Mouse (Mus musculus) fat pad, adult 2 months (tissue): ENCODE measurements at regions not wholly inside any gene's neighbourhood (a gene's known extent, or its start where the extent isn't known, plus 50 kb on each side); places are given as distances from the start of the nearest gene placed in this dataset.

ENCODE experiments used
- DNase-seq: peaks from one replicate; pipeline ENCODE4 v3.0.0-alpha.2; 2011; ENCODE audit warnings: low read depth, low spot score; ENCODE audit errors: extremely low read depth

DNA sequence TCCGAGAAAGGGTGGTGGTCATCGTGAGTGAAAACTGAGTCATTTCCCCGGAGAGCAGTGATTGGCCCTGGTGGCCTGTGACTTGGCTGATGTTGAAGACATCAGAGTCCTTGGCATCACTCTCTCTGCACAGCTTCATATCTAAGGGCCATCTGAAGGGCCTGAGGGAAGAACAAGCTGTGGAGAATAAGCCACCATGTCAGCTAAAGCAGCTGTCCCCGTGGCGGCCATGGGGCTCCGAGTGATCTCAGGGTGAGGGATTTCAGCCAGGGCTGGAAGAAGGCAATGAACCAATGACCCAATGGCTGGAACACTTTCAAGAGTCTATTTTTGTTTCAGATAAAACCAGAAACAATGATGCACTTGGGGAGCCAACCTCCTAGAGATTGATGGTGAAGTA lies 62.2 kb downstream of the Ttc32 start:
- no peak for DNase-seq

DNA sequence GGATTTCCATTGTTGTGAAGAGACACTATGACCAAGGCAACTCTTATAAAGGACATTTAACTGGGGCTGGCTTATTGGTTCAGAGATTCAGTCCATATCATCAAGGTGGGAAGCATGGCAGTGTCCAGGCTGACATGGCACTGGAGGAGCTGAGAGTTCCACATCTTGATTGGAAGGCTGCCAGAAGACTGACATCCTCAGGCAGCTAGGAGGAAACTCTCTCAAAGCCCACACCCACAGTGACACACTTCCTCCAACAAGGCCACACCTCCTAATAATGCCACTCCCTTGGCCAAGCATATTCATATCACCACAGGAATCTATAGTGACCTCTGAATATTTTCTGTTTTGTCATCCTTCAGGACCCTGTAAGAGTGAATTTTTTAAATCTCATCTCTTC lies 65.3 kb downstream of the Ttc32 start:
- no peak for DNase-seq

DNA sequence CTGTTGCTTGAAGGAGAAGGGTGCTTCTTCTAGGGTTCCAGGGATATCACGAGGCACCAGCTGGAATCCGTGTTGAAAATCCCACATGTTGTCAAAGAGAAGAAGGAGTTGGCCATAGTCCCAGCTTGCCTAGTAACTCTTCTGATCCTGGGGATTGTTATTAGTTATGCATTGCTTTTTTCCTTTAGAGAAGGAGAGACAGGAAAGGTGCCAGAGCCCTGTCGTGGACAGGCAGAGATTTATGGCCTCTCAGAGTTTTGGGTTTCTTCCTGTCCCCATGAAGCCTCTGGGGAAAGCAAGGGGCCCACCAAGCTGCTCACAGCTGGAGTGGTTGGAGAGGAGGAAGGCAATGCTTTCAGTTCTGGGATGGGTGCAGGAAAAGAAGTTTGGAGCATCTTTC lies 76.6 kb downstream of the Ttc32 start:
- no peak for DNase-seq

GRCm38 (mm10) chr12:9109806-9110205 lies 80.0 kb downstream of the Ttc32 start:
- DNase-seq: no peak

DNA sequence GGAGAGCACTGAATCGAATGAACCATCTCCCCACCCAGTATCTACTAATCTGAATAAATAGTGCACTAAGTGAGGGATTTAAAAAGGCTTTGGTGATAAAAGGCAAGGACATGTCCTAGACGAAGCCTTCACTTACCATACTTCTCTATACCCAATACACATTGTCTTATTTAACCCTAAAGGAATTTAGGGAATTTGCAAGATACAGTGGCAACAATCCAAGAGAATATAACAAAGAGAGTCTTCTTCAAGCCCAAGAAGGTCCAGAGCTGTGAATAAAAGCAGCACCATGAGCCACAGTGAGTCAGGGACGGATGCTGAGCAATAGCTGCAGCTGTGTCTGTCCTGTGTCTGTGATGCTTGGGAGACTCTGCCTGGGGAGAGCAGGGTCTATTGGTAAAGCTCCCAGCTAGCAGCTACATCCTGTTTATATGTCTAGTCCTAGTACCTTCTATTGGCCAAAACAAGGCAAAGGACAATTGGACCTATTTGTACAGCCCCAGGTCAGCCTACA lies 82.4 kb downstream of the Ttc32 start:
- DNase-seq: no peak

GRCm38 (mm10) chr12:9113652-9114051 lies 83.9 kb downstream of the Ttc32 start:
- no peak for DNase-seq

GRCm38 (mm10) chr12:9114061-9114460 lies 84.3 kb downstream of the Ttc32 start:
- no peak for DNase-seq

DNA sequence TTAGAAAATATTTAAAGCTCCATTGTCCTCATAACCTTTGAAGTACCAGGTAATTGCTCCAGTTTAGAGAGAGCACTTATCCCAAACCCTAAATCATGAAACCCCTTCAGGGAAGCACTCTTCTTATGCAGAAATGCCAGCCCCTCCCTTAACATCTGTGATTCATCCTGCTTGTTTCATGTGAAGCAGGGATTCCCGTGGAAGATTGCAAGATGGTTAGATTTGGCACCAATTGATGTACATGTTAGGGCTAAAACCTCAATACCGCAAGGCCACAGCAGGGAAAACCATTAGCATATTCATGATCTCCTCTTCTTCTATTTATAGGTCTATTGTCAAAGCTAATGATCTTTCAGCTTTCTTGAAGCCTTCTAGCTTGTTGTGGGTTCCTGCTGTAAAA lies 88.8 kb downstream of the Ttc32 start:
- no peak for DNase-seq

- no peak for DNase-seq
These were observed 98.2 kb downstream of the Ttc32 start for GRCm38 (mm10) chr12:9127931-9128550.

DNA sequence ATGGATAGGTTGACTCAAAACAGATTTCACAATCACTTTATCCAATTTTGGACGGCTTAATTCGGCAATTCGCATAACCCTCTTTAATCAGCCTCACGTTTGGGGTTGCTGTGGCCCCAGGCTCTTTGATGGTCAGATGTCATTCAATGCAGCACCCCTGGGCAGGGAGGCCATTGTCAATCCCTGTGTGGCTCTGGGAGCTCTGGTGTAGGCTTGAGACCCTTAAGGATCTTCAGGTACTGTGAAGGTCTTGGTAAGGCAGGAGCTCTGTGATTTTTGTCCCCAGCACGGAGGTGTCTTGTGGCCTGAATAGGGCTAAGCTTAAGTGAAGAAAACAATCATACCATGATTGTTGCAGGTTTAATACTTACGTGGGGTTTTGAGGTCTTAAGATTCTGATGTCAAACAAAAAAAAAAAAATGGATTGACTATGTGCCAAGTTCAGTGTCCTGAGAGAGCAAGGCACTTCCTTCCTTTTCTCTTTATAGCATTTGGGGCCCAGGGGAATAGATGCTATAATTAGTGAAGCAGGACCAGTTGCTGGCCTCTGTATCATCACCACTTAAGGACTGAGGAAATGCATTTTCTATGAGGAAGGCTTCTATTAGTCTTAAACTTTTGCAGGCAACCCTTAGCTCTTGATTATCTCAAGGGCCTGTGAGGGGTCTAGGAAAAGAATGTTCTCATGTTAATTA lies 98.9 kb downstream of the Ttc32 start:
- no peak for DNase-seq

- no peak for DNase-seq
These were observed 102.8 kb downstream of the Ttc32 start for GRCm38 (mm10) chr12:9132621-9133020.

DNA sequence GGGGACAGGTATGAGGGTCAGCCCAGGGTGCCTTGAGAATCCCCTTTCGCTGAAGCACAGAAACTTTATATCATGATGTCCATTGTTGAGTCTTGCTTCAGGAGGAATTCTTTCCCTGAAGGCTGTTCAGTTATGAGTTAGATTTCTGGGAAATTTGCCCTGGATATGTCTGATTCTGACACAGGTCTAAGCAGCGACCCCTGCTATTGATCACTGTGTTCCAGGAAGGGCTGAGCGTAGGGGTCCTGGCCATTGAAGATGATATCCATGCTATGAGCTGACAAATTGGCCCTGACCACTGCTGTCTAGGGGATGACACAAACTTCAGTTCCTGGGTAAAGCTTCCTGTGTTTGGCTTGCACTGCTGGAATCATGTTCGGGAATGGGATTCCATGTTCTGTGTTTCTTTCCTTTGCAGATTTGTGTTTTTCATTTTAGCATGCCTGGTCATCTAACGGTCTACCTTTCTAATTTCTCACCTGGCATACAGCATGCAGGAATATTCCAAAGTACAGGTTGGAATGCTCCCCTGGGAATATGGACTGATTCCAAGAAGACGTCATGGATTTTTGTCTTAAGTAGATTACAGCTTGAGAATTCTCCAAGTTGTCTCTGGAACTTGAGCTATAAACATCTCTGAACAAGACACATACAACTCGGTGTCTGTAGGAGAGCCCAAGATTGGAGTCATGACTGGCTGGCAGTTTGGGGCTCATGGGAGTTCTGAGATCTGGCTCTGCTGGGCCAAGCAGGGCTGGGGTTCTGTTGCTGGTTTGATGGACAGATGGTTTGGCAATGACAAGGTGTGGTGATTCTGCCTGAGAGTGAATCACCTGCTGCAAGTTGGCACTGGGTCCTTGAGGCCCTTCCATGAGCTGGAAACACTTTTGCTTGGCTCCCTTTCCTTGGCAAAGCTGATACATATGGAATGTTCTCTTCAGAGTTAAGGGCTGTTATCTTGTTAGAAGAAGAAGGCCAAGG lies 104.4 kb downstream of the Ttc32 start:
- DNase-seq: no peak

DNA sequence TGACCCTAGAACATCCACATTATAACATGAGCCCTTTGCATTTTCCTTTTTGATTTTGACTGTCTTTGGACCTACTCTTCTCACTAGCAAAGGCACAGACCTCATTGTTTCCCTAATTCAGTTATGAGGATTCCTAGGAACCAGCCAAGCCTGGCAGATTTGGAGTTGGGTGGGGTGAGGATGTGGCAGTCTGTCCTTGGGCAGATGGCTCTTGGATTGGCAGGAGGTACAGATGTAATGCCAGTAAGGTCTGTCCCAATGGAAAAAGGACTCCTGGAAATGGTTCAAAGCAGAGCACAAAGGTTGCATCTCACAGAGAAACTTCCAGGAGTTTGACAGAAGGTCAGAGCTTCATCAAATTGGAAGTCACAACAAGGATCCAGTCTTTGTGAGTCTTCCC lies 121.2 kb downstream of the Ttc32 start:
- no peak for DNase-seq

- DNase-seq: no peak
These were observed 121.6 kb downstream of the Ttc32 start for GRCm38 (mm10) chr12:9151426-9151825.

DNA sequence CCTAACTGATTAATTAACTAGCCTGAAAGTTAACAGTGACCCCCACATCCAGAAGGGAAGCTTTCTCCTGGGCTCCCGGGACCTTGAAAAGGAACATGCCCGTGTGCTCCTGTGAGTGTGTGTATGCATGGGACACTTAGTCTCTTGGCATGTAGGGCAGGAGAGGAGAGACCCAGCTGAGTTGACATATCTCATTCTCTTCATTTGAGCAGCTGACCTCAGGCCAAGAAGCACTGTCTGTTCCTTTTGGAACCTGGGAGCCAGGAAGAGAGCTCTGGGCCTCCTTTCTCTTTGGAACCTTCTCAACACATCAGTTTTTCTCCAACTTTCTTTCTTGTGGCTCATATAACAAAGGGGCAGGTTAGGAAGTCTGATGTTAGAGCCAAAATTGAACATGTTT lies 124.7 kb downstream of the Ttc32 start:
- DNase-seq: no peak

- no peak for DNase-seq
These were observed 127.0 kb downstream of the Ttc32 start for GRCm38 (mm10) chr12:9156794-9157193.

DNA sequence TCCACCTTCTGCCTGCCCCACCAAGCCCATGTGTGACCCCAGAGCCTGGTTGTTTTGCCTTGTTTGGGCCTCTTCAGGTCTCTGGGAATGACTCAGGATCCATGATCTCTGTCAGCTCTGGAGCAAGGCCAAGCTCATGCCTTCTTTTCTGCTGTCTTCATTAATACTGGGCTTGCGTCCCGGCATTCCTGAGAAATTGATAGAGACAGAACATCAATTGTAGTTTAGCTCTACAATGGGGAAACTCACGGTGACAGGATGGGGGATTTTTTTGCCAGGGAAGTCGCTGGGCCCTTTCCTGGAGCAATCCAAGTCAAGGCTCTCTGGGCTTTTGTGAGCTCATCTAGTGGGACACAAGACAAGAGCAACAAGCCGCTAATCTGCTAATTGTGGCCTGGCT lies 129.0 kb downstream of the Ttc32 start:
- no peak for DNase-seq

GRCm38 (mm10) chr12:9165367-9165940 lies 135.7 kb downstream of the Ttc32 start:
- DNase-seq: no peak

- no peak for DNase-seq
These were observed 136.6 kb downstream of the Ttc32 start for GRCm38 (mm10) chr12:9166218-9166908.

GRCm38 (mm10) chr12:9169008-9169407 lies 139.2 kb downstream of the Ttc32 start:
- DNase-seq: no peak

DNA sequence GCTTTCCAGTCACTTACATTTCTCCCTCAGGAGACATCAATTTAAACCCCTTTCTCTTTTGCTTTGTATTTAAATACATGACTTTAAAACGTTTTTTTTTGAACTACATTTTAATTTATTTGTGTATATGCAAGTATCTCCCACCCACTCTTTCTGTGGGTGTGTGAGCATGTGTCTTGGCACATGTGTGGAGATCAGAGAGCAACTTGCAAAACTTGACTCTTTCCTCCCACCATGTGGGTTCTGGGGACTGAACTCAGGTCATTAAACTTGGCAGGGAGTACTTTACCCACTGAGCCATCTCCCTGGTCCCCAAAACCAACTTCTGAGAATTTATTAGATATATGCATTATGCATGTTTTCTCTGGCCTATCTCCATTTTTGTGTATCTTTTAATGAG lies 143.9 kb downstream of the Ttc32 start:
- DNase-seq: no peak
